Mouse (Mus musculus): ENCODE measurements around the gene Neurod1.

The Neurod1 gene

DNA sequence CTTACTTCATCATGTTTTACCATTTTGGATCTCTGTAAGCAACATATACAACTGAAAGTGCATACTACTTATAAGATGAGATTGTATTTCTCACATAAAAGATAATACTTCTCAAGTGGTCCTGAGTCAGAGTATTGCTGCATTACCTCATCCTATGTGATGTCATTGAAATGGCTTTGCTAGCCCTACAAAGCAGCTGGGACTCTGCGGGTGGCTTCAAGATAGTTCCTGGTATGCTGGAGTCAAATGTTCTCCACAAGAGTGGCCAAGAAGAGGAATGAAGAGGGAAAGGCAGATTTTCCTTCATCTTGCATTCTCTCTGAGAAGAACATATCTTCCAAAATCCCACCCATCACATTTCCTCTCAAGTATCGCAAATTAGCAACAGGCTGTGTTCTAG lies 13.2 kb downstream of the Neurod1 start:
- DNase-seq (ENCODE audit: low spot score): no peak

DNA sequence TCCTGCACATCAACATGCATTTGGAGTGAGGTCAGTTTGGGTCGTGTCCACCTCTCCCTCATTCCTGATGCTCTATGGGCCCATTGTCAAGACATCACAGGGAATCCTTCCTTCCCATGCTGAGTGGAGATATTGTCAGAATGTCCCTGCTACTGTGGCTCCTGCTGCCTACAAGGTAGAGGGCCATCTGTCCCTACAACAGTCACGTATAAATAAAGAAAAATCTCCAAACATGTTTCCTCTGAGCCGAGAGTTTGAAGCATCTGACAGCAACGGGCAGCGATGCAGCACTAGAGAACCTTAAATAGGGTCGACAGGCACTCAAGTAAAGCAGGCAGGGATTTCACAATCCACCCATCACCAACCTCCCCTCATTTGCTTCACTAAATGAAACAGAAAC lies 13.6 kb downstream of the Neurod1 start:
- no peak for DNase-seq (ENCODE audit: low spot score)

DNA sequence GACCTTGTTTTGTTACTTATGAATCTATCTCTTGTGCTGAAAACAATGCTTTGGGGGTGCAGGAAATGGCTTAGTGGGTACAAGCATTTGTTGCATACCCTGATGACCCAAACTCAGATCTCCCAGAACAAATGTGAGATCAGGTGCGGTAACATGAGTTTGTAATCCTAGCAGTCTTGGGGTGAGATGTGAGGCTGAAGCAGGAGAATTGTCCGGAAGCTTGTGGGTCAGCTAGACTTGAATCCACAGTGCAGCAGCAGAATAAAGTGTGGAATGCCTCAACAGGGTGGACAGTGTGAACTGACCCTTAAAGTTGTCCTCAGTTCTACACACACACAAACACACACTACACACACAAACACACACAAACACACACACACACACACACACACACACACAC lies 14.3 kb downstream of the Neurod1 start:
- DNase-seq (ENCODE audit: low spot score): no peak

DNA sequence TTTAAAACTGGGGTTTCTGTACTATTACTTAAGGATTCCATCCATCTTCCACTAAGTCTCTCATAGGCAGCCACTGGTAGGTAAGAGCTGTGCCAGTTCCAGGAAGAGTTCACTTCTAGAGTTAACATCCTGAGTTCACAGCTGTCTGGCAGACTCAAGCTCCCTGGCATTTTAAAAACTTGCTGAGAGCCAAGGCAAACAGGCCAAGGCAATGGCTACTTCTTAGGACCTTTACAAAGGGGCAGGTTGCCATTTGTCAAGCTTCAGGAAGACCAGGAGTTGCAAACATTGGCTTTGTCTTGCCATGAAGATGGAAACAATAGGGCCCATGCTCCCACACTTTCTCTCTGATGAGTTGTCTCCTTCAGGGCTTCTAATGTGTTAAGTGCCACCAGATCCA lies 26.5 kb downstream of the Neurod1 start:
- no peak for DNase-seq (ENCODE audit: low spot score)

DNA sequence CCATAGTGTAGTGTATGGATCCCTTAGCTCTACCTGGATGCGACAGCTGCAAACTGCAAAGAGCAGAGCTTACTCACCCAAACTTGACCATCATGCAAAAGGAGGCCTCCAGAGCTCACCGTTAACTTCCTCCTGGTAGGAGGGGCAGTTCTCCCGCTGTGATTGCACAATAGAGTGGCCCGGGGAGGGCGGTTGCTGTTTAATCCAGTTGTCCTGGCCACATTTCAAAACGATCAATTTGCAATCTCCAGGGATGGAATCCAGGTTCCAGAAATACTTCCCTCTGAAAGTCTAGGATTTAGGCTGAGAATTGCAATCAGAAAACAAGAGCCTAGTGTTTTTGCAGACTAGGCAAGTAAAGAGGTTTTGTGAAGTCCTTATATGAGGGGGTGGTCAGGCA lies 26.9 kb downstream of the Neurod1 start:
- no peak for DNase-seq (ENCODE audit: low spot score)

DNA sequence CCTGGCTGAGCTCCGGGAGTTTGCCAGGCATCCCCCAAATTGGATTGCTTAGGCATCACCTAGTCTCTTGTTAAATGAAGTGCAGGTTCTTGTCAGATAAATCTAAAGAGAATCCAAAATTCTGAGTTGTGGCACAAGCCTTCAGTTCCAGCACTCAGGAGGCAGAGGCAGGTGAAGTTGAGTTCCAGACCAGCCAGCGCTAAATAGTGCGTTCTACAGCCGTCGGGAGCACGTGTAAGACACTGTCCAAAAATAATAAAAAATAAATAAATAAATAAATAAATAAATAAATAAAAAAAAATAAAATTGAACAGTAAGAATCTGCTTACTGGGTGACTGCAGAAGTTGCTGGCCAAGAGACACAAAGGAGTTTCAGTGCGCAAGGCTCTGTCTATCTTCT lies 27.4 kb downstream of the Neurod1 start:
- DNase-seq (ENCODE audit: low spot score): no peak

DNA sequence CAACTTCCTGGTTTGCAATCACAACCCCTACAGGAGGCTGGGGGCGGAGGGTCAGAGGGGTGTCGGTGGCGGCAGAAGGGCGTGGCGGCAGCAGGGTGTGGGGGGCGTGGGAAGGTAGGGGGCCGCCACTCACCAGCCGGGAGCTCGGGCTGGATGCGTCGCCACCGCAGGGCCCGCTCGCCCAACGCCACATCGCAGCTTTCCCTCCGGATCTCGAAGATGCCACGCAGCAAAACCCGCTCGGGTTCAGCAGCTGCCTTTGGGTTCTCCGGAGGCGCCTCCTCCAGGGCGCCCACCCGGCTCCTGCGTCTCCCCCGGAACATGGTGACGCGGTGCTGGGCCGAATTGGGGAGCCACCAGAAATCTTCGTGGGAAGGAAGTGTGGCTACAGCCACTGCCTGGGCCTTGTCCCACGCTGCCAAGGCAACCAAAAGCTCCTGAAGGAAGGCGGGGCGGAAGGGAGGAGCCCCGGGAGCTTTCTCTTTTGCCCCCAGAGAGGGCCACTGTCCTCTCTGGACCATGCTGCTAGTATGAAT lies 27.9 kb downstream of the Neurod1 start:
- no peak for DNase-seq (ENCODE audit: low spot score)

DNA sequence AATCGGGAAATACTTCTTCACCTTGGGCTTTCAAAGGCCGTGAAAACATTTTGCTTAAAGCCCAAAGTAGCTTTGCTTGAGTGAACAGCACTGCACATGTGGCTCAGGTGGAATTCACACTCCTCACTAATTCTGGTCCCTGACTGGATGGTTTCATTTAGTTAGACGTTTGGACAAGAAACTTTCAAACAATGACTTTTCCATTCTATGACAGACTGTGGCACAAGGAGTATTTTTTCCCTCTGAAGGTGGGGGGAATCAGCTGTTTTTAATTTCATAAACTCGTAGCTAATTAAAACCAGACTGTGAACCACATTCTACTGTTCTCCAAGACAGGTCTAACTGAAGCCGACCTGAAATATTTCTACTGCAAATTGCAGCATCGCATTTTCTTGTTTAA lies 28.5 kb downstream of the Neurod1 start:
- DNase-seq (ENCODE audit: low spot score): no peak

DNA sequence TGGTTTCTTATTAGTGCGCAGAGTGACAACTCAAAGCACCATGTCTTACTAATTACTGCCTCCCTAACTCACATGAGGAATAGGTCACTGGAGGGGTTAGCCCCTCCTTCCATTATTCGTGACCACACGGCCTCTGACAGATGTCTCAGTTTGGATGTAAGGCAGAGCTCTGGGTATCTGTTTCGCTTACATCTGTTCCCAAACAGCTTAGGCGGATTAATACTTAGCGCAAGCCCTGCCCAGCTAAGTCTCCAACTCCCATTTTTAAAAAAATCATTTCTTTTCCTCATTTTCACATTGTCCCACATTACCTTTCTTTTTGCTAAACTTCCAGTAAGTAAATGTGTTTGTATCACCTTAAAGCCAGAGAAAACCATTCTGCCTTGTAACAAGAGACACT lies 34.9 kb downstream of the Neurod1 start:
- no peak for DNase-seq (ENCODE audit: low spot score)

DNA sequence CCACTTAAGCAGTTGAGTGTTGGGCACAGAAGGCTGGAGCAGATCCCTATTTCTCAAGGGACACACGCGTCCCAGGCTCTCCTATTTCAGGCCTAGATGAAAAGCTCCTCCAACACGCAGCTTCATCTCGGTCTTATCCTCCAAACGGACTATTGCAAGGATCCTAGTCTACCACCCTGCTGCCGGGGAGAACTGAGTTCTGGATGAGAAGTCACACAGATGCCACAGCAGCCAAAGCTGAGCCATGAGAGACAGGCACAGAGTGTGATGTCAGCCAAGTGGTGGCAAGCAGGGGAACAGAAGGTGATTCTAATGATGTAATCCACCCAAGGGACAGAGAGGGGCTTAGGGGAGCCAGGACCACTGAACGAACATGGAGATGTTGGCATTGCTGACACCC lies 42.0 kb downstream of the Neurod1 start:
- DNase-seq (ENCODE audit: low spot score): no peak

DNA sequence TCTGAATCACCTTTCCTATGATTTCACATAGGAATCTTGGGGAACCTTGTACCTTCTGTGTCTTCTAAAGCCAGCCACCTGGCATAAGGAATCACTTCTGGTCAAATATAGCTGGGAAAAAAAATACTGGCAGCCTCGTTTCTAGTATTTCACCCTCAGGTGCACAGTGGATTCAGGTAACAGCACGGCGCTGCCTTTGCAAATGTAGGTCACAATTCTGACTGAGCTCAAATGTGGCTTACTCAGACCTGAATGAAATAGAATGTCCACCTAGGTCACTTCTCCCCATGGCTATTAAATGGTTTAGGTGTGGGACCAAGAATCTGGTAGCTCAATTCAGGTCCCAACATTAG lies 45.7 kb downstream of the Neurod1 start:
- DNase-seq (ENCODE audit: low spot score): no peak

DNA sequence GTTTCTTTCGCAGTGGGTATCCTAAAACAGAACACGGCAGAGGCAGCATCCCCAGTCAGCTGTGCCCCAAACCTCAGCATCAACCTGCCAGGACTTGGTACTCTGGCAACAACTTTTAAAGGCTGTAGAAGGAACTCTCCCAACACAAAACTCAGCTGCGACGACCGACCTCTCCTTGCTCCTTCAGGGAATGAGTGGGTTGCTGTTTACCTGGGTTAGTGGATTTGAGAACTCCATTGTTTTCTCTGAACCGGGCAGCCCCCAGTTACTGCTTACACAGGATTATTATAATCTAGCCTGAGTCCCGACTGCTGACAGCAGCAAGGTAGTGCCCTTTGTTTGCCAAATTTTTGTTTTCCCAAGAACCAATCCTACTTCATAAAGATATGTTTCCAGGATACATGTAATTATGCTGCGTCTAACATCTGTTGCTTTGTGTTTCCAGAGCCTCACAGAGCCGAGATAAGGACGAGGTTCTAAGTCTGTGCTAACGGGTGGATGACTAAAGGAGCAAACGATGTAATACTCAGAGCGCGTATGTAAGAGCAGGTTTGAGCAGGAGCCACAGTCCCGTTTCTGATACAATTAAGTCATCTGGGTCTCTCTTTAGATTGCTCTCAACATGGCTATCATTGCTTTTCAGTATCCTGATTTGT lies 46.2 kb downstream of the Neurod1 start:
- DNase-seq (ENCODE audit: low spot score): no peak

DNA sequence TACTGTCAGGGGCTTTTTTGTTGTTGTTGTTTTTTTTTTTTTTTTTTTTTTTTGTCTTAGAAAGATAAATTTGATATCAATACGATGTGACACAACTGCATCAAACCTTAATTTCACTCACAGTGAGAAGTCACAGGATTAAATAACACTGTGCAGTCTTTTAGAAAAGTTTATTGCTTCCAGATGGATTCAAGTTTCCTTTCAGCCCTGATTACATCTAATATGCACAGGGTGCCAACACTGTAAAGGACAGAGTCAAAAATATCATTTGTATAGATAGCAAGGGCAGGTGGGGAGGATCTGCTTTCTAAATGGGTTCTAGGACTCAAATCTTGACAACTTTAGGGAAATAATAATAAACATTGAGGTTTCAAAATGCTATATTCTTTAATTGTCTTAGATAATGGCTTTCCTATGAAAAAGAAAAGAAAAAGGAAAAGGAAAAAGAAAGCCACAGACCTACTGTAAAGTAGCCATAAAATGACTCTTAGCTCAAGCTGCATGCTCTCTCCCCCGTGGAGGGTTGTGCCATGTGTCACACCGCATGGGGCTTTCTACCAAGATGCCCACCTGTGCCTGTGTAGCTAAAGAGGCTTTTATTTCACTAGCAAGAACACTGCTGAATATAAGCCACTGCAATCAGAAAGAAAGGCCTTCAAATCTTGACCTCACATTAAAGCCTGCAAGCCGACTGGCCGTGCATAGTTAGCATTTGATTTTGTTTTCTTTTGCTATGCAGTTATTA lies 50.7 kb downstream of the Neurod1 start:
- no peak for DNase-seq (ENCODE audit: low spot score)
